Mouse (Mus musculus): ENCODE results near the gene Tdp1.

Tdp1 gene

GRCm38 (mm10) chr12:99923131-99923606 is 38.9 kb downstream of the Tdp1 start:
- no peak for TF ChIP-seq GATA4 (IDR thresholded peaks at IDR 0.05; ENCODE audit: insufficient replicate concordance, low read length)

- TF ChIP-seq GATA4 (IDR thresholded peaks at IDR 0.05; ENCODE audit: insufficient replicate concordance, low read length): no peak
Observed at GRCm38 (mm10) chr12:99923703-99924102, 39.4 kb downstream of the Tdp1 start.

- TF ChIP-seq GATA4 (IDR thresholded peaks at IDR 0.05; ENCODE audit: insufficient replicate concordance, low read length): no peak
Observed at GRCm38 (mm10) chr12:99928311-99928710, 44.0 kb downstream of the Tdp1 start.

- no peak for TF ChIP-seq GATA4 (IDR thresholded peaks at IDR 0.05; ENCODE audit: insufficient replicate concordance, low read length)
Observed at GRCm38 (mm10) chr12:99929160-99929559, 44.8 kb downstream of the Tdp1 start.

- TF ChIP-seq GATA4 (IDR thresholded peaks at IDR 0.05; ENCODE audit: insufficient replicate concordance, low read length): no peak
Observed at GRCm38 (mm10) chr12:99932245-99932644, 47.9 kb downstream of the Tdp1 start.

GRCm38 (mm10) chr12:99933630-99934029 is 49.3 kb downstream of the Tdp1 start:
- TF ChIP-seq GATA4 (IDR thresholded peaks at IDR 0.05; ENCODE audit: insufficient replicate concordance, low read length): no peak

- TF ChIP-seq GATA4 (IDR thresholded peaks at IDR 0.05; ENCODE audit: insufficient replicate concordance, low read length): no peak
Observed at GRCm38 (mm10) chr12:99935403-99935802, 51.1 kb downstream of the Tdp1 start.

- no peak for TF ChIP-seq GATA4 (IDR thresholded peaks at IDR 0.05; ENCODE audit: insufficient replicate concordance, low read length)
Observed at GRCm38 (mm10) chr12:99938476-99938875, 54.2 kb downstream of the Tdp1 start.

- TF ChIP-seq GATA4 (IDR thresholded peaks at IDR 0.05; ENCODE audit: insufficient replicate concordance, low read length): no peak
Observed at GRCm38 (mm10) chr12:99939179-99939578, 54.9 kb downstream of the Tdp1 start.

- TF ChIP-seq GATA4 (IDR thresholded peaks at IDR 0.05; ENCODE audit: insufficient replicate concordance, low read length): no peak
Observed at GRCm38 (mm10) chr12:99940704-99941103, 56.4 kb downstream of the Tdp1 start.

GRCm38 (mm10) chr12:99942441-99942840 is 58.1 kb downstream of the Tdp1 start:
- no peak for TF ChIP-seq GATA4 (IDR thresholded peaks at IDR 0.05; ENCODE audit: insufficient replicate concordance, low read length)

- TF ChIP-seq GATA4 (IDR thresholded peaks at IDR 0.05; ENCODE audit: insufficient replicate concordance, low read length): no peak
Observed at GRCm38 (mm10) chr12:99952928-99953327, 68.6 kb downstream of the Tdp1 start.

GRCm38 (mm10) chr12:99956411-99956810 is 72.1 kb downstream of the Tdp1 start:
- no peak for TF ChIP-seq GATA4 (IDR thresholded peaks at IDR 0.05; ENCODE audit: insufficient replicate concordance, low read length)

GRCm38 (mm10) chr12:99958068-99959060 is 74.0 kb downstream of the Tdp1 start:
- no peak for TF ChIP-seq GATA4 (IDR thresholded peaks at IDR 0.05; ENCODE audit: insufficient replicate concordance, low read length)

- no peak for TF ChIP-seq GATA4 (IDR thresholded peaks at IDR 0.05; ENCODE audit: insufficient replicate concordance, low read length)
Observed at GRCm38 (mm10) chr12:99959291-99959690, 75.0 kb downstream of the Tdp1 start.

GRCm38 (mm10) chr12:99959930-99960329 is 75.6 kb downstream of the Tdp1 start:
- no peak for TF ChIP-seq GATA4 (IDR thresholded peaks at IDR 0.05; ENCODE audit: insufficient replicate concordance, low read length)

All from liver, adult (tissue).